Mouse (Mus musculus): ENCODE data around the gene Nanos2. TPM values are rescaled to one million over a fixed set of nuclear protein-coding genes. Genes with fewer than 3 reads are reported as not detected.

Nanos2 gene
- polyA plus RNA-seq, 2 experiments, result not detected

DNA sequence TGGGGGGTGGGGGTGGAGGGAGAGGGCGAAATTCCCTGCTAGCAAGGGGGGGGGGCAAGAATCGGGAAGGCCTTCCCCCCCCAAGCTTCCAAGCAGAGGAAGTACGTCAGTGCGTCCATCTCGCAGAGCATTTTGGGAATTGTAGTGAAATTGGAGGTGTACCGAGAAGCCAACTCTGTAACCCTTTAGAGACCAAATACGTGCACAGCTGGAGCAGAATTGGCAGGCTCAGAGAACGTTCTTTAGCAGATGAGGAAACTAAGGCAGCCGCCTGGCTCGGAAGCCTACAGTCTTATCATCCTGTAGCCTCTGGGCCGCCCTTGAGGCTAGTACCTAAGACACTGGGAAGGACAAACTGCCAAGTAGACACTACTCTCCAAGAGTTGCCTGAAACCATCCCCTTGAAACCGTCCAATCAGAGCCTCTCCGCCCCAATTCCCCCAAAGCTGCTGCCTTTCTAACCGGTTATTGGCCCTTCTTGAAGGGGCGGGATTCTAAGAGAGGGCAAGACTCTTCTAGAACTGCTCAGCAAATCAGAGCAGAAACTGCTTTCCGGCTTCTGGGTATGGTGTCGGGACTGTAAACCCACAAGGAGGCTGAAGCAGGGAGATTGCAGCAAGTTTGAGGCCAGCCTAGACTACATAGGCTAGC, 15.8 kb downstream of the Nanos2 start:
- Histone ChIP-seq H3K9me3 (ENCODE audit: control insufficient read depth, low read length) (no peaks in the 10 kb centered on the region), H3K27me3 (ENCODE audit: control insufficient read depth, insufficient read depth, low read length) (no peaks in the 10 kb centered on the region), H3K27ac (peak overlapping the region; percentile 79), H3K9ac (replicated peaks) (peak overlapping the region; percentile 74), H3K4me3 (ENCODE audit: insufficient read depth in 1 of 2, low read depth in 2 of 2, low read length in 2 of 2) (peak overlapping the region; percentile 54 to 56), H3K4me2 (ENCODE audit: low read depth) (peak overlapping the region; percentile 79), H3K4me1 (replicated peaks; ENCODE audit: control insufficient read depth in 2 of 2, insufficient read depth in 2 of 2, low read length in 1 of 2) (peaks cover 15 to 23% of the 10 kb centered on the region in 2 experiments), H3K36me3 (replicated peaks; ENCODE audit: control insufficient read depth, insufficient read depth, low read depth) (no peaks in the 10 kb centered on the region)
- DNase-seq (ENCODE audit: low read depth in 3 of 3, low spot score in 3 of 3) (peak; percentile 77 to 82 (median 78)), ATAC-seq (ENCODE audit: insufficient read depth) (peak; percentile 68)
- no peak for TF ChIP-seq EP300 (IDR thresholded peaks at IDR 0.05; ENCODE audit: low read depth)
- TF ChIP-seq CTCF (IDR thresholded peaks at IDR 0.05; ENCODE audit: low read depth), result no peak
- 0% methylated on average over 17 of the region's 17 CpGs for WGBS (ENCODE audit: insufficient replicate concordance)

DNA sequence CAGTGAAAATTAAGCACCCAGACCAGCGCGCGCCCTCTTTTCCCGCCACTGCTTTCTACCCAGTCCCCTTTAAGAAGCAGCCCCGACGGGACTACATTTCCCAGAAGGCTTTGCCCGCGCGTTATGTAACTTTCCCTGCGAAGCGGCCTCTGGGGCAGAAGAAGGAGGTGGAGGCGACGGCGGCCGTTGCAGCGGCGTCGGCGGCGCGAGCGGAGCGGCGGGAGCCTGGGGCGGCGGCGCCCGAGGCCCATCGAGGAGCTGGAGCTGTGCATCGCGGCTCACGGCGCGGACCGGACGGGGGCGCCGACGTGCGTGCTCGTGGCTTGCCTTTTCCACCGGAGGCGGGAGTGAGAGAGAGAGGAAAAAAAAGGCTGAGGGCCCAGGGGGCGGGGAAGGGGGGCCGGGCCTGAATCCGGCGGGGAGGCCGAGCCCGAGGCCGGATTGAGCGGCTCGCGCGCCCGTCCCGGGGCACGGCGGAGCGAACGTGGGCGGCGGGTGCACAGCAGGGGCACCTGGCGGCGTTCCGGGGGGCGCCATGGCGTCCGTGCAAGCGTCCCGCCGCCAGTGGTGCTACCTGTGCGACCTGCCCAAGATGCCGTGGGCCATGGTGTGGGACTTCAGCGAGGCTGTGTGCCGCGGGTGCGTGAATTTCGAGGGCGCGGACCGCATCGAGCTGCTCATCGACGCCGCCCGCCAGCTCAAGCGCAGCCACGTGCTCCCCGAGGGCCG, 16.9 kb downstream of the Nanos2 start, which contains the start of gene Irf2bp1:
Irf2bp1 (plus strand) TSS at position 143 of the 729 bp plus-strand sequence.
- Histone ChIP-seq H3K9me3 (ENCODE audit: control insufficient read depth, low read length) (no peaks in the 10 kb centered on the region), H3K4me1 (replicated peaks; ENCODE audit: control insufficient read depth in 2 of 2, insufficient read depth in 2 of 2, low read length in 1 of 2) (peaks cover 15 to 23% of the 10 kb centered on the region in 2 experiments), H3K36me3 (replicated peaks; ENCODE audit: control insufficient read depth, insufficient read depth, low read depth) (no peaks in the 10 kb centered on the region), H3K27ac (peak within 1 kb of the TSS; percentile 79), H3K9ac (replicated peaks) (peak within 1 kb of the TSS; percentile 80), H3K27me3 (ENCODE audit: control insufficient read depth, insufficient read depth, low read length) (no peaks in the 10 kb centered on the region), H3K4me2 (ENCODE audit: low read depth) (peak within 1 kb of the TSS; percentile 79), H3K4me3 (ENCODE audit: insufficient read depth in 1 of 2, low read depth in 2 of 2, low read length in 2 of 2) (peak within 1 kb of the TSS; percentile 58 to 82)
- DNase-seq (ENCODE audit: low read depth in 3 of 3, low spot score in 3 of 3) (peak; percentile 87 to 91 (median 90)), ATAC-seq (ENCODE audit: insufficient read depth) (peak; percentile 66)
- under 1% methylated on average over 77 of the region's 90 CpGs for WGBS (ENCODE audit: insufficient replicate concordance)
- TF ChIP-seq CTCF (IDR thresholded peaks at IDR 0.05; ENCODE audit: low read depth), result peak; percentile 11; the same call in 1 of the 2 replicates
- no peak for TF ChIP-seq EP300 (IDR thresholded peaks at IDR 0.05; ENCODE audit: low read depth)

DNA sequence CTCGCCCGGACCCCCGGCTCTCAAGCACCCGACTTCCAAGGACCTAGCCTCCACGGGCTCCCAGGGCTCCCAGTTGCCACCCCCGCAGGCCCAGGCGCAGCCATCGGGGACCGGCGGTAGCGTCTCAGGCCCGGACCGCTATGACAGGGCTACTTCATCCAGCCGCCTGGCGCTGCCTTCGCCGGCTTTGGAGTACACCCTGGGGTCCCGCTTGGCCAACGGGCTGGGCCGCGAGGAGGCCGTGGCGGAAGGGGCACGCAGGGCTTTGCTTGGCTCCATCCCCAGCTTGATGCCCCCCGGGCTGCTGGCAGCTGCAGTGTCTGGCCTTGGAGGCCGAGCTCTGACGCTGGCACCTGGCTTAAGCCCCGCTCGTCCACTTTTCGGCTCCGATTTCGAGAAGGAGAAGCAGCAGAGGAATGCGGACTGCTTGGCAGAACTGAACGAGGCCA, 17.5 kb downstream of the Nanos2 start:
- 9% methylated on average over 34 of the region's 34 CpGs for WGBS (ENCODE audit: insufficient replicate concordance)
- no peaks in the 10 kb centered on the region for H3K9me3 ChIP-seq (ENCODE audit: control insufficient read depth, low read length)
- peaks cover 15 to 23% of the 10 kb centered on the region in 2 experiments for H3K4me1 ChIP-seq (replicated peaks; ENCODE audit: control insufficient read depth in 2 of 2, insufficient read depth in 2 of 2, low read length in 1 of 2)
- H3K27ac ChIP-seq, result no peak overlapping the region
- 0 out of 2 replicates have a peak, but pooled peaks have one; percentile 3 for TF ChIP-seq CTCF (IDR thresholded peaks at IDR 0.05; ENCODE audit: low read depth)
- TF ChIP-seq EP300 (IDR thresholded peaks at IDR 0.05; ENCODE audit: low read depth), result no peak
- DNase-seq (ENCODE audit: low read depth in 3 of 3, low spot score in 3 of 3) (no peak), ATAC-seq (ENCODE audit: insufficient read depth) (no peak)
- H3K9ac ChIP-seq (replicated peaks), result peak overlapping the region; percentile 80
- H3K36me3 ChIP-seq (replicated peaks; ENCODE audit: control insufficient read depth, insufficient read depth, low read depth), result no peaks in the 10 kb centered on the region
- H3K4me2 ChIP-seq (ENCODE audit: low read depth), result peak overlapping the region; percentile 79
- peak overlapping the region; percentile 58 to 82 for H3K4me3 ChIP-seq (ENCODE audit: insufficient read depth in 1 of 2, low read depth in 2 of 2, low read length in 2 of 2)
- no peaks in the 10 kb centered on the region for H3K27me3 ChIP-seq (ENCODE audit: control insufficient read depth, insufficient read depth, low read length)

DNA sequence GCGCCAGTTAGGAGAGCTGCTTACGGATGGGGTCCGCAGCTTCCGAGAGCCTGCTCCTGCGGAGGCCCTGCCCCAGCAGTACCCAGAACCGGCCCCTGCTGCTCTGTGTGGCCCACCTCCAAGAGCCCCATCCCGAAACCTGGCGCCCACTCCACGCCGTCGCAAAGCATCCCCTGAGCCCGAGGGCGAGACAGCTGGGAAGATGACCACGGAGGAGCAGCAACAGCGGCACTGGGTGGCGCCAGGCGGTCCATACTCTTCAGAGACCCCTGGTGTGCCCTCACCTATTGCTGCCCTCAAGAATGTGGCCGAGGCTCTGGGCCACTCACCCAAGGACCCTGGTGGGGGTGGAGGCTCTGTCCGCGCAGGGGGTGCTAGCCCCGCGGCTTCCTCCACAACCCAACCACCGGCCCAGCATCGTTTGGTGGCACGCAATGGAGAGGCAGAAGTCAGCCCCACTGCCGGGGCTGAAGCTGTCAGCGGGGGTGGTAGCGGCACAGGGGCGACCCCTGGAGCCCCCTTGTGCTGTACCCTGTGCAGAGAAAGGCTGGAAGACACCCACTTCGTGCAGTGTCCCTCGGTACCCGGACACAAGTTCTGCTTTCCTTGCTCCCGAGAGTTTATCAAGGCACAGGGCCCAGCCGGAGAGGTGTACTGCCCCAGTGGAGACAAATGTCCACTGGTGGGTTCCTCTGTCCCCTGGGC, 18.4 kb downstream of the Nanos2 start:
- H3K9me3 ChIP-seq (ENCODE audit: control insufficient read depth, low read length), result no peaks in the 10 kb centered on the region
- H3K9ac ChIP-seq (replicated peaks), result no peak overlapping the region
- DNase-seq (ENCODE audit: low read depth in 3 of 3, low spot score in 3 of 3), result no peak
- H3K27ac ChIP-seq, result no peak overlapping the region
- H3K4me1 ChIP-seq (replicated peaks; ENCODE audit: control insufficient read depth in 2 of 2, insufficient read depth in 2 of 2, low read length in 1 of 2), result peaks cover 13 to 23% of the 10 kb centered on the region in 2 experiments
- no peak for ATAC-seq (ENCODE audit: insufficient read depth)
- TF ChIP-seq EP300 (IDR thresholded peaks at IDR 0.05; ENCODE audit: low read depth), result no peak
- TF ChIP-seq CTCF (IDR thresholded peaks at IDR 0.05; ENCODE audit: low read depth), result no peak
- WGBS (ENCODE audit: insufficient replicate concordance), result 75% methylated on average over 34 of the region's 34 CpGs
- H3K27me3 ChIP-seq (ENCODE audit: control insufficient read depth, insufficient read depth, low read length), result no peaks in the 10 kb centered on the region
- no peaks in the 10 kb centered on the region for H3K36me3 ChIP-seq (replicated peaks; ENCODE audit: control insufficient read depth, insufficient read depth, low read depth)
- H3K4me2 ChIP-seq (ENCODE audit: low read depth), result peak overlapping the region; percentile 79
- peak overlapping the region; percentile 58 to 82; a peak in 3 of 4 replicates for H3K4me3 ChIP-seq (ENCODE audit: insufficient read depth in 1 of 2, low read depth in 2 of 2, low read length in 2 of 2)
